Mouse (Mus musculus) kidney, adult 2 months (tissue): ENCODE data around the gene Defb42. TPM values are rescaled to one million over a fixed set of nuclear protein-coding genes. Genes with fewer than 3 reads are reported as not detected.

Source experiments
- DNase-seq: peaks from one replicate; pipeline ENCODE4 v3.0.0; 2021
- H3K27ac ChIP-seq: fragments of 200-500 bp; 2 replicates; pipeline ENCODE4 v1.5.1; 2012; ENCODE audit warnings: low read depth, low read length, control low read depth, inconsistent platforms; ENCODE audit not compliant: insufficient read depth
- H3K27me3 ChIP-seq: fragments of 200-500 bp; replicated peaks from 2 replicates; pipeline ENCODE4 v1.6.1; 2012; ENCODE audit warnings: mild to moderate bottlenecking, moderate library complexity, low read length, inconsistent platforms; ENCODE audit not compliant: control insufficient read depth, insufficient read depth
- H3K36me3 ChIP-seq: fragments of 200-500 bp; 2 replicates; pipeline ENCODE4 v1.6.1; 2012; ENCODE audit warnings: mild to moderate bottlenecking, moderate library complexity, low read length, inconsistent platforms; ENCODE audit not compliant: control insufficient read depth, insufficient read depth
- H3K4me1 ChIP-seq: fragments of 200-500 bp; 2 replicates; pipeline ENCODE4 v1.6.1; 2011; ENCODE audit warnings: low read length; ENCODE audit not compliant: control insufficient read depth, insufficient read depth
- H3K4me3 ChIP-seq: fragments of 200-500 bp; 2 replicates; pipeline ENCODE4 v1.5.1; 2011; ENCODE audit warnings: mild to moderate bottlenecking, low read depth, low read length, control low read depth; ENCODE audit not compliant: insufficient read depth
- CTCF ChIP-seq: fragments of 200-500 bp; conservative IDR thresholded peaks from 2 replicates; pipeline ENCODE4 v1.5.1; 2011; ENCODE audit warnings: low read depth, mild to moderate bottlenecking, control low read depth, low read length, moderate library complexity, mixed read lengths; ENCODE audit not compliant: insufficient read depth, insufficient read length
- POLR2A ChIP-seq: fragments of 200-500 bp; IDR thresholded peaks from one replicate; pipeline ENCODE4 v1.6.1; 2011; ENCODE audit warnings: low read depth, low read length, control low read depth
- WGBS: fragments of 180-500 bp; shearing (Covaris S2); methylation state at CpG from one replicate; pipeline ENCODE4 v1.1.7; 2018; 5-methylcytosine and 5-hydroxymethylcytosine counted together
- polyA plus RNA-seq: library from polyadenylated mRNA; depleted of rRNA; stranded (reverse); fragments of >200 nt; gene quantifications from 2 replicates; pipeline ENCODE4 v1.2.3, GENCODE M21; 2012; rRNA removed

Defb42 gene
- 4.7 and 5.7 TPM in 2 replicates for polyA plus RNA-seq

GRCm38 (mm10) chr14:63046691-63047090 is at the start of gene Defb42:
Gene Defb42 (plus strand): TSS chr14:63046991.
- Histone ChIP-seq H3K27me3 (no peaks in the 10 kb centered on the region), H3K36me3 (no peaks in the 10 kb centered on the region), H3K27ac (no peak within 1 kb of the TSS), H3K4me1 (no peaks in the 10 kb centered on the region), H3K4me3 (no peak within 1 kb of the TSS)
- 65% methylated on average over 3 of the region's 3 CpGs for WGBS
- DNase-seq = peak; percentile 10
- TF ChIP-seq CTCF = no peak
- no peak for TF ChIP-seq POLR2A

GRCm38 (mm10) chr14:62997777-62998176 is 49.0 kb upstream of the Defb42 start, which contains the start of gene Defb47:
Gene Defb47 (plus strand): TSS chr14:62998077.
- no peak for DNase-seq
- Histone ChIP-seq H3K4me3 (no peak within 1 kb of the TSS), H3K27me3 (no peaks in the 10 kb centered on the region), H3K27ac (no peak within 1 kb of the TSS), H3K36me3 (no peaks in the 10 kb centered on the region), H3K4me1 (no peaks in the 10 kb centered on the region)
- 41% methylated on average over 8 of the region's 8 CpGs for WGBS
- TF ChIP-seq POLR2A (no peak), CTCF (no peak)

- TF ChIP-seq POLR2A = no peak
- TF ChIP-seq CTCF = no peak
Measured at GRCm38 (mm10) chr14:62998977-62999376, 47.8 kb upstream of the Defb42 start.

GRCm38 (mm10) chr14:63002588-63002987 is 44.2 kb upstream of the Defb42 start:
- Histone ChIP-seq H3K27ac (no peak overlapping the region), H3K4me1 (no peaks in the 10 kb centered on the region), H3K36me3 (no peaks in the 10 kb centered on the region), H3K27me3 (no peaks in the 10 kb centered on the region), H3K4me3 (no peak overlapping the region)
- DNase-seq = no peak
- TF ChIP-seq CTCF = no peak
- TF ChIP-seq POLR2A = no peak
- WGBS = 29% methylated on average over 2 of the region's 2 CpGs

More at GRCm38 (mm10) chr14:62998977-62999376, 47.8 kb upstream of the Defb42 start:
- no peak for DNase-seq
- Histone ChIP-seq H3K27ac (no peak overlapping the region), H3K36me3 (no peaks in the 10 kb centered on the region), H3K27me3 (no peaks in the 10 kb centered on the region), H3K4me1 (no peaks in the 10 kb centered on the region), H3K4me3 (no peak overlapping the region)
- 78% methylated on average over 4 of the region's 4 CpGs for WGBS

- 95% methylated on average over 5 of the region's 5 CpGs for WGBS
- Histone ChIP-seq H3K4me1 (no peaks in the 10 kb centered on the region), H3K27me3 (no peaks in the 10 kb centered on the region), H3K36me3 (no peaks in the 10 kb centered on the region), H3K4me3 (no peak within 1 kb of the TSS), H3K27ac (no peak within 1 kb of the TSS)
- TF ChIP-seq CTCF (no peak), POLR2A (no peak)
- DNase-seq = no peak
Measured at GRCm38 (mm10) chr14:63011471-63011870, 35.3 kb upstream of the Defb42 start, which contains the start of gene Defb43. Gene Defb43 (plus strand): TSS chr14:63011771.

- TF ChIP-seq POLR2A (no peak), CTCF (no peak)
Measured at GRCm38 (mm10) chr14:63013082-63013481, 33.7 kb upstream of the Defb42 start.

GRCm38 (mm10) chr14:63014667-63015066 is 32.1 kb upstream of the Defb42 start:
- Histone ChIP-seq H3K4me1 (no peaks in the 10 kb centered on the region), H3K27ac (no peak overlapping the region), H3K4me3 (no peak overlapping the region), H3K27me3 (no peaks in the 10 kb centered on the region), H3K36me3 (no peaks in the 10 kb centered on the region)
- WGBS = 76% methylated on average over 4 of the region's 4 CpGs
- no peak for DNase-seq
- no peak for TF ChIP-seq POLR2A
- no peak for TF ChIP-seq CTCF

More at GRCm38 (mm10) chr14:63013082-63013481, 33.7 kb upstream of the Defb42 start:
- H3K27me3 ChIP-seq = no peaks in the 10 kb centered on the region
- no peak overlapping the region for H3K27ac ChIP-seq
- no peak for DNase-seq
- no peak overlapping the region for H3K4me3 ChIP-seq
- H3K36me3 ChIP-seq = no peaks in the 10 kb centered on the region
- 62% methylated on average over 4 of the region's 4 CpGs for WGBS
- no peaks in the 10 kb centered on the region for H3K4me1 ChIP-seq

- no peaks in the 10 kb centered on the region for H3K4me1 ChIP-seq
- H3K36me3 ChIP-seq = no peaks in the 10 kb centered on the region
- DNase-seq = no peak
- H3K27ac ChIP-seq = no peak overlapping the region
- H3K27me3 ChIP-seq = no peaks in the 10 kb centered on the region
- no peak overlapping the region for H3K4me3 ChIP-seq
- TF ChIP-seq CTCF (no peak), POLR2A (no peak)
- WGBS = 58% methylated on average over 6 of the region's 6 CpGs
Measured at GRCm38 (mm10) chr14:63020524-63021156, 26.2 kb upstream of the Defb42 start.
